Mouse (Mus musculus): ENCODE measurements around the gene Snd1. TPM values are rescaled to one million over a fixed set of nuclear protein-coding genes. Genes with fewer than 3 reads are reported as not detected.

The Snd1 gene
- polyA plus RNA-seq, 1 experiment from 2014 or later: 79.3 TPM

DNA sequence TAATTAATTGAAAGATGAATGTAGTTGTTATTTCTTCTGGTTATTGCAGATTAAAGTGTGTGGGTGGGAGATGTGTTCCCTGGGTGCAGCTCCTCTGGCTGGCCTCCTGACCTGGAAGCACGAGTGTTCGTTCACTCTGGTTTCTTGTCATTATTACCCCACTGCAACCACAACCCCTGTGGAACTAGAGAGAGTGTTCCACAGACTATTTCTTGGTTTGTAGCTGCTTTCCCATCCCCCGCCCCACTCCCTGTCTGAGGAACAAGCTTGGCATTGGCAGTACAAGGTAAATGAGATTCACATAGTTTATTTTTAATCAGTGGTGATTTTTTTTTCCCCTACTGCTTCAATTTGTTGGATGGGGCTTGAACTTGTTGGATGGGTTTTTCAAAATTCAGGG is 189.8 kb downstream of the Snd1 start:
- no peak for TF ChIP-seq CTCF (IDR thresholded peaks at IDR 0.05; ENCODE audit: low read depth)
- Histone ChIP-seq H3K4me2 (ENCODE audit: low read length) (no peak overlapping the region), H3K4me3 (replicated peaks; ENCODE audit: low read depth, low read length) (no peak overlapping the region), H3K27me3 (ENCODE audit: insufficient read depth, low read length) (no peaks in the 10 kb centered on the region), H3K27ac (no peak overlapping the region), H3K4me1 (replicated peaks; ENCODE audit: insufficient read depth, low read length) (no peaks in the 10 kb centered on the region), H3K9ac (ENCODE audit: low read depth, low read length) (no peak overlapping the region), H3K9me3 (replicated peaks; ENCODE audit: low read length) (no peaks in the 10 kb centered on the region), H3K36me3 (ENCODE audit: insufficient read depth, low read length) (no peaks in the 10 kb centered on the region)
- DNase-seq (ENCODE audit: low spot score): no peak
- ATAC-seq (replicated peaks; ENCODE audit: low FRiP score, low read depth): no peak
- WGBS: 79% methylated on average over 3 of the region's 3 CpGs

DNA sequence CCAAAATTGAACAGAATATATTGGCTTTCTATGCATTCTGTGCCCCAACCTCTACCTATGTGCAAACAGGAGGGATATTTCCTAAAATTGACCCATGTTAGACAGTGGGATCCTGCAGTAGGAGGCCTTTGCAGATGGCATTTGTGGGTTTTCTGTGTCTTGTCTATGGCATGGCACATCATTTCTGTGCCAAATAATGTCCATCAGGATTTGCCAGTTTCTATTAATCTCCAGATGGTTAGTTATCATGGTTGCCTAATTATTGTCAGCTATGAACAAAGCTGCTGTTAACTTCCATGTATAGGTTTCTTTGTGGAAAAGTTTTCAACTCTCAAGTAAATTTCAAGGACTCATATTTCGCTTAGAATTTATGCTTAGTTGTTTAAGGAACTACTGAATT is 192.6 kb downstream of the Snd1 start:
- WGBS: 96% methylated on average over 1 of the region's 1 CpGs
- H3K9me3 ChIP-seq (replicated peaks; ENCODE audit: low read length): no peaks in the 10 kb centered on the region
- no peaks in the 10 kb centered on the region for H3K4me1 ChIP-seq (replicated peaks; ENCODE audit: insufficient read depth, low read length)
- no peaks in the 10 kb centered on the region for H3K36me3 ChIP-seq (ENCODE audit: insufficient read depth, low read length)
- no peaks in the 10 kb centered on the region for H3K27me3 ChIP-seq (ENCODE audit: insufficient read depth, low read length)
- DNase-seq (ENCODE audit: low spot score) (no peak), ATAC-seq (replicated peaks; ENCODE audit: low FRiP score, low read depth) (no peak)
- no peak overlapping the region for H3K27ac ChIP-seq
- no peak overlapping the region for H3K4me3 ChIP-seq (replicated peaks; ENCODE audit: low read depth, low read length)
- H3K9ac ChIP-seq (ENCODE audit: low read depth, low read length): no peak overlapping the region
- no peak for TF ChIP-seq CTCF (IDR thresholded peaks at IDR 0.05; ENCODE audit: low read depth)
- no peak overlapping the region for H3K4me2 ChIP-seq (ENCODE audit: low read length)

DNA sequence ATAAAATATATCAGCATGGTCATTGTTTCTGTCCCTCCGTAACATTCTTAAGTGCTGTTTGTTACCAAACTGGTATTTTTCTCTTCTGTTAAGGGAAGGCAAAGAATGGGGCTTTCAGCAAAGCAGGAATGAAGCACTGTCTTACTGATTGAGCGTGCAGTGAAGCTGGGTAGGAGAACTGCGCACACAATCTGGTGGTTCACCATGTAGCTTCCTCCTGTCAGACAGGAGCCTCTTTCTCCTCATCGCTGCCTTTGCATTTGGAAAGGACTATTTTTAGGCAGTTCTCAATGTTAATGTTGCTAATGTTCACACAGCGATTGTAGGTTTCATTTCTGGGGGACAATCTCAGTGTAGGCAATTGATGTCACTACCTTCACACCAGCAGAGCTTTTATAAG is 194.3 kb downstream of the Snd1 start:
- 96% methylated on average over 5 of the region's 5 CpGs for WGBS

DNA sequence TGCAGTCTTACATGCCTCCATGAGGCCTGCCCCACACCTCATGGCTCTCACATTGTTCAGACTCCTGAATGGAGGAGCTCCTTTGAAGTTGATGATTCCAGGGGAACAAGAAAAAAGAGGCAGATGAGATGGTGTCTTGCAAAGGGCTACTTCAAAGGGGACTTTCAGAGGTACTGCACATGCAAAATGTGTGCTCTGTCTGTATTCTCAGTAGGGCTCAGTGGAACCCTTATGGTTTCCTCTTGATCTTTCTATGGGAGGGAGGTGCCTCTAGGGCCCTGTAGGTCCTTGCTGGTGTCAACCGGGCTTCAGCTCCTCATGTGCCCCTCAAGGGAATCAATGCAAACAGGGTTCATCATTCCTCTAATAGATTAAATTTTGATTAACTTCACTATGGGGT is 197.4 kb downstream of the Snd1 start:
- DNase-seq (ENCODE audit: low spot score): no peak
- Histone ChIP-seq H3K9ac (ENCODE audit: low read depth, low read length) (no peak overlapping the region), H3K4me2 (ENCODE audit: low read length) (no peak overlapping the region), H3K27ac (no peak overlapping the region), H3K9me3 (replicated peaks; ENCODE audit: low read length) (no peaks in the 10 kb centered on the region), H3K27me3 (ENCODE audit: insufficient read depth, low read length) (no peaks in the 10 kb centered on the region), H3K4me3 (replicated peaks; ENCODE audit: low read depth, low read length) (no peak overlapping the region), H3K4me1 (replicated peaks; ENCODE audit: insufficient read depth, low read length) (no peaks in the 10 kb centered on the region), H3K36me3 (ENCODE audit: insufficient read depth, low read length) (no peaks in the 10 kb centered on the region)
- no peak for TF ChIP-seq CTCF (IDR thresholded peaks at IDR 0.05; ENCODE audit: low read depth)
- no peak for ATAC-seq (replicated peaks; ENCODE audit: low FRiP score, low read depth)
- WGBS: 50% methylated on average over 1 of the region's 1 CpGs

More for the DNA sequence above, 194.3 kb downstream of the Snd1 start:
- no peak overlapping the region for H3K4me3 ChIP-seq (replicated peaks; ENCODE audit: low read depth, low read length)
- H3K4me2 ChIP-seq (ENCODE audit: low read length): no peak overlapping the region
- no peak for TF ChIP-seq CTCF (IDR thresholded peaks at IDR 0.05; ENCODE audit: low read depth)
- H3K4me1 ChIP-seq (replicated peaks; ENCODE audit: insufficient read depth, low read length): no peaks in the 10 kb centered on the region
- H3K36me3 ChIP-seq (ENCODE audit: insufficient read depth, low read length): no peaks in the 10 kb centered on the region
- H3K27ac ChIP-seq: no peak overlapping the region
- no peaks in the 10 kb centered on the region for H3K9me3 ChIP-seq (replicated peaks; ENCODE audit: low read length)
- DNase-seq (ENCODE audit: low spot score): no peak
- H3K9ac ChIP-seq (ENCODE audit: low read depth, low read length): no peak overlapping the region
- ATAC-seq (replicated peaks; ENCODE audit: low FRiP score, low read depth): no peak
- no peaks in the 10 kb centered on the region for H3K27me3 ChIP-seq (ENCODE audit: insufficient read depth, low read length)

DNA sequence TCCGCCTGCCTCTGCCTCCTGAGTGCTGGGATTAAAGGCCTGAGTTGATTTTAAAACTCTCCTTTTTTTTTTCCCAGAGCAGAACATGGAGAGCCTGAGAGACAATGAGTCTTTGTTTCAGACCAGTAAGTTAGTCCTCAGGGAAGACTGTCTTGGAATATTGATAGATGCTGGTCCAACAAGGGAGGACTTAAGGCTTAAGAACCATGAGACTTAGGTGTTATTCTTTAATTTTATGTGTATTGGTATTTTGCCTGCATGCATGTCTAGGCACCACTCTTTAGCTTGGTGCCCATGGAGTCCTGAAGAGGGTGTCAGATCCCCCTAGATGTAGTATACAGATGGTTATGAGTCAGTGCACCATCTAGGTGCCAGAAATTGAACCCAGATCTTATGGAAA is 199.7 kb downstream of the Snd1 start:
- DNase-seq (ENCODE audit: low spot score) (no peak), ATAC-seq (replicated peaks; ENCODE audit: low FRiP score, low read depth) (no peak)
- H3K9me3 ChIP-seq (replicated peaks; ENCODE audit: low read length): no peaks in the 10 kb centered on the region
- WGBS: 84% methylated on average over 1 of the region's 1 CpGs
- H3K4me3 ChIP-seq (replicated peaks; ENCODE audit: low read depth, low read length): no peak overlapping the region
- no peak overlapping the region for H3K9ac ChIP-seq (ENCODE audit: low read depth, low read length)
- H3K4me1 ChIP-seq (replicated peaks; ENCODE audit: insufficient read depth, low read length): no peaks in the 10 kb centered on the region
- no peaks in the 10 kb centered on the region for H3K27me3 ChIP-seq (ENCODE audit: insufficient read depth, low read length)
- no peak overlapping the region for H3K27ac ChIP-seq
- no peak overlapping the region for H3K4me2 ChIP-seq (ENCODE audit: low read length)
- TF ChIP-seq CTCF (IDR thresholded peaks at IDR 0.05; ENCODE audit: low read depth): no peak
- H3K36me3 ChIP-seq (ENCODE audit: insufficient read depth, low read length): no peaks in the 10 kb centered on the region

DNA sequence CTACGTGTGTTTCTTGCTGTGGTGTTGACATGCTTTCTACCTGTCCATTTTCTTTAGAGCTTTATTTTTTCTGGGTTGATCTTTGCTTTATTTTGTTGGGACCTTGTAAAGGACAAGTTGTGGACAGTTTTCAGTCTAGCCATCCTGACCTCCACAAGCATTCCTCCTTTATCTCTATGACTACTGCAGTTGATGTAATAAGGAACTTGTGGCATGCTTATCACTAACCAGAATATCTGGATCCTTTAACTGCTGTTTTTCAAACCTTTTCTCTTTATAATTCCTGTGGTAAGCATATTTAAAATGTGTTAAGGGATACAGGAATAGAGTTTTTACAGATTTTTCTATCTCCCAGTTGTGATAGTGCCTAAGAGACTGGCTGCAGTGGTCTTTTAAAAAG is 204.0 kb downstream of the Snd1 start:
- 85% methylated on average over 1 of the region's 1 CpGs for WGBS
- TF ChIP-seq CTCF (IDR thresholded peaks at IDR 0.05; ENCODE audit: low read depth): no peak
- no peak for ATAC-seq (replicated peaks; ENCODE audit: low FRiP score, low read depth)
- no peak overlapping the region for H3K27ac ChIP-seq
- no peak for DNase-seq (ENCODE audit: low spot score)
- no peak overlapping the region for H3K9ac ChIP-seq (ENCODE audit: low read depth, low read length)
- no peaks in the 10 kb centered on the region for H3K9me3 ChIP-seq (replicated peaks; ENCODE audit: low read length)
- H3K27me3 ChIP-seq (ENCODE audit: insufficient read depth, low read length): no peaks in the 10 kb centered on the region
- H3K4me2 ChIP-seq (ENCODE audit: low read length): no peak overlapping the region
- H3K4me3 ChIP-seq (replicated peaks; ENCODE audit: low read depth, low read length): no peak overlapping the region
- H3K36me3 ChIP-seq (ENCODE audit: insufficient read depth, low read length): no peaks in the 10 kb centered on the region
- peaks cover 8% of the 10 kb centered on the region for H3K4me1 ChIP-seq (replicated peaks; ENCODE audit: insufficient read depth, low read length)

DNA sequence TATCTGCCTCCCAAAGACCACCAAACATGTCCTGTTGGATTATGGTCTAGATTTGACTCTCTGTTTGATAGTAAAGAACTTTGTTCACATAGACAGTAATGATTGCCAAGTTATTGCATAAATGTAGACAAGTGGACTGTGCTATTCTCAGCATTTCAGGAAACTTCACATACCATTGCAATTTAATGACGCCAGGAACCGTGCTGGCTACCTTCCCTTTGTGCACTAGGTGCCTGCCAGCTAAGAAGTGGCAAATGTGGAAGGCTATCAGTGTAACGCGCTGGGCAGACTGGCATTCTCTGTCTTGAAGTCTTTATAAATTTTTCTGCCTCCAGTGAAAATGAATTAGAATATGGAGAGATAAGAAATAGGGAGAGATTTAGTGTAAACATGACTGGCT is 205.6 kb downstream of the Snd1 start:
- Histone ChIP-seq H3K9me3 (replicated peaks; ENCODE audit: low read length) (no peaks in the 10 kb centered on the region), H3K4me2 (ENCODE audit: low read length) (no peak overlapping the region), H3K27ac (no peak overlapping the region), H3K27me3 (ENCODE audit: insufficient read depth, low read length) (no peaks in the 10 kb centered on the region), H3K36me3 (ENCODE audit: insufficient read depth, low read length) (no peaks in the 10 kb centered on the region), H3K4me3 (replicated peaks; ENCODE audit: low read depth, low read length) (no peak overlapping the region), H3K4me1 (replicated peaks; ENCODE audit: insufficient read depth, low read length) (peaks cover 8% of the 10 kb centered on the region), H3K9ac (ENCODE audit: low read depth, low read length) (no peak overlapping the region)
- 60% methylated on average over 4 of the region's 4 CpGs for WGBS
- ATAC-seq (replicated peaks; ENCODE audit: low FRiP score, low read depth) (no peak), DNase-seq (ENCODE audit: low spot score) (no peak)
- TF ChIP-seq CTCF (IDR thresholded peaks at IDR 0.05; ENCODE audit: low read depth): no peak

Measured in kidney, postnatal 0 days (tissue).